Mouse (Mus musculus) kidney, postnatal 14 days (tissue): Measurements from ENCODE around the gene Nlrc5.

ENCODE experiments used
- DNase-seq: peaks from one replicate; pipeline ENCODE4 v3.0.0; 2022; ENCODE audit warnings: mixed read lengths

Gene Nlrc5

DNA sequence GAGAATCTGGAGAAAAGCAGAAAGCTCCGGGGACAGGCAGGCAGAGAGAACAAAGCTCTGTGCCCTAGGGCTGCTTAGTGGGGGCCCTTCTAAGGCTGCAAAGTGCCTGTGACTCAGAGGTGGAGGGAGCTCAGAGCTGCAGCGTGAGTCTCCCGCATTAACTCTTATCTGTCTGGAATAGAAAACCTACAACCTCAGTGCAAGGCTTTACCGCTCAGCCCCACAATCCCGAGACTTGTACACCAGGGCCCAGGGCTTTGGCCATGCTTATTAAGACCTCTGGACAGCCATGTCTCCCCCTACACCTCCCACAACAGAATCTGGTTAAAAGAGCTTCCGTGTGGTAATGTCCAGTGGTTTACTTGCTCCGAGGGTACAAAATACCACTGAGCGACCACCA, 97.8 kb downstream of the Nlrc5 start:
- no peak for DNase-seq

DNA sequence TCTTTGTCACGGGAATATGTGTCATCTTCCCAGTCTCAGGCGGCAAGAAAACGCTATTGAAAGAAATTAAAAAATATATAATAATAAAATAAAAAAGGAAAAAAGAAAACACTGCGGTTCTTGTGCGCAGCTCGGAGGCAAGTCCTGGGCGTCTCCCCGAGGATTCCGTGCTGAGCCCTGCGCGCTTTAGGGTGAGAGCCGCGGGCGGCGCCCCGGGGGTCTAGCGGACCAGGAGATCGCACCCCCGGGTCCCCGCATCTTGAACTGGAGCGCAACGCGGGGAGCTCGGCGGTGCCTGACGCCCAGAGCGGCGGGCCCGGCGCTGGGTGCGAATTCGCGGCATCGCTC, 98.3 kb downstream of the Nlrc5 start:
- no peak for DNase-seq

DNA sequence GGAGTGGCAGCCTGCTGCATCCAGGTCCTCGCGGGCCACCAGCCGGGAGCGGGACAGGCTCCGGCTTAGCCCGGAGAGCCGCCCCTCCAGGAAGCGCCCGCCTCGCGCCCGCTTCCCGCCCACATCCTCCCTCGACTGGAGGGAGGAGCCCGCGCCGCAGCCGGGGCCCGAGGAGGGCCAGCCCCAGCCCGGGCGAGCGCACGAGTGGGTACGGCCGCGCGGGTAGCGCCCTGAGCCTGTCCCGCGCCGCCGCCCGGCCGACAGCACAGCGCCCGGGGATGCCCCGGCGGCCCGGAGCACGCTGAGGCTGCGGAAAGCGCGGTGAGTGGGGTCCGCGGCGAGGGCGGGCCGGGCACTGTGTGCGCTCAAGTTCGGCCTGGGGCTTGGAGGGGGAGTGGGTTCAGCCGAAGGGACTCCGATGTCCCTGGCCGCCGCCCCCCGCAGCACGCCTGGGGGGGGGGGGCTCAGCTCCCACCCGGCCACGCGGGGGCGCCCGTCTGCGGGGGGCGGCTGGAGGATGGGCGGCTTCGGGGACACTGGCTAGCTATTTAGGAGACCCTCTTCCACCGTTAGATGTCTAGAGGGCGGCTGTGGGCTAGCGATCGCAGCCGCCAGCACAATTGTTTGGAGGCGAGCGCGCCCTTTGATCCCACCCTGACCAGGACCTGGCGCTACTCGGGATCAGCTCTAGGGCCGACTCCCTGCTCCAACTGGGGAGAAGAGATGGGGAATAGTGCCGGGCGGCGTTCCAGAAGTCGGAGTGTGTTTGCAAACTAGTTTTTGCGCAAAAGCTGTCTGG, 98.9 kb downstream of the Nlrc5 start, which contains the start of gene Cpne2:
Gene Cpne2 (plus strand): TSS at position 118 of the 799 bp plus-strand sequence.
- peak; percentile 82 for DNase-seq

DNA sequence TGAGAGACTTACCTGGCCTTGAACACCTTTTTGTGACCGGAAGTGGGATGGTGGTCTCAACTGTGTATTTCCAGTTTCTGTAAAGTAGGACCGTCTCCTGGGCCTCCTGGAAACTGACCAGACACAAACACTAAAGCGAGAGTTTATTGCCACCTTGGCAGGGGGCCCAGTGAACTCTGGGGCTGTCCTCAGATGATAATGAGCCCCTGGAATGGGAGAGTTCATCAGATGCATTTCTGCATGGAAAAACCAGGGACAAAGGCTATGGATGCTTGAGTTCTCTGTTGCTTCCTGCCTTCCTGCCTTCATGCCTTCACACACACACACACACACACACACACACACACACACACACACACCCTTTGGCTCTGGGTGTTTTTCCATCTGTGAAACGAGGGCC, 100.5 kb downstream of the Nlrc5 start:
- peak; percentile 81 for DNase-seq

DNA sequence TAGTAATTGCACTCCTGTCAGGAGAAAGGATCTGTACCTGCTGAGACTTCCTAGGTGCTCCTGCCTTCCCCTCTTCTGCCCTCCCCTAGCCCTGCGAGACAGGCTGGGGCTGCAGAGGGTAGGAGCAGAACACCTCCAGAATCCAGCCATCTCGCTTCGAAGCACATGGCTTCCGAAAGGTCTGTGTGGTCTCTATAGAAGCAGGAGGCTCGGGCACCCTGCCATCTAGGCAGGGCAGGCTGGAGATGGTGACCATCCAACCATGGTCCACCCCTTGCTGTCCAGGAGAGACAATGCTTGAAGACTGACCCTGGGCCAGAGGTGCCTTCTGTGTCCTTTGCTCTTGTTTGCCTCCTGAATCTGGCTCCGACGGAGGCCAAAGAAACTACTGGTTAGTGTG, 101.5 kb downstream of the Nlrc5 start:
- peak; percentile 51 for DNase-seq

DNA sequence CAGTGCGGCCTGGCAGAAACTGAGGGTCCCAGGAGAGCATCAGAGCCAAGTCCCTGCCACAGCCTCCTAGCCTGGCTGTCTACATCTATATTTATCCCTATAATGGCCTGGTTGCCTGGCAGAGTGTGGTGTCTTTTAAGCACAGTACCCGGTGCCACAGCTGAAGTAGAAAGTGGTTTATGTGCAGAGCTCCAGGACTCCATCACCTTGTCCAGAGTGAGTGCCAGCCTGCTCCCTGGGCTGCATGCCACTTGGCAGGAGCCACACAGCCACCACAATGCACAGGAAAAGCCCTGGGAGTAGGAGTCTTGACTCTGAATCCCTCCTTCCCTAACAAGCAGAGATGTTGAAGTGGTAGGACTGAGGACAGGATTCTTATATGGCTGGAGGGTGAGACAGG, 103.3 kb downstream of the Nlrc5 start:
- no peak for DNase-seq

DNA sequence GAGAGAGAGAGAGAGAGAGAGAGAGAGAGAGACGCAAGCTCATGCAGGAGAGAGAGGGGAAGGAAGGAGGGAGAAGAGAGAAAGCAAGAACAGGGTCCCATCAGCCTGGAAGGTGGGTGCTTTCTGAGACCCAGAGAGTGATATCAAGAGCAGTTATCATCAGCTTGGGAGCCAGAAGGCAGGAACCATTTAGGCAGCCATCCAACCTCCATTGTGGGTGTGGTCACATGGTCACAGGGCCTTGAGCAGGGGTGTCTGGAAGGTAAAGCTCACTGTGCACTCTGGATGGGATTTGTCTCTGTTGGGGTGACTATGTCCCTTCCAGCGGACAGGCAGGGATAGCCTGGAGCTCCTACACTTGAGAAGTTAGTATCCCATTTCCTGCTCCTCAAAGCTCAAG, 105.9 kb downstream of the Nlrc5 start:
- DNase-seq: no peak

DNA sequence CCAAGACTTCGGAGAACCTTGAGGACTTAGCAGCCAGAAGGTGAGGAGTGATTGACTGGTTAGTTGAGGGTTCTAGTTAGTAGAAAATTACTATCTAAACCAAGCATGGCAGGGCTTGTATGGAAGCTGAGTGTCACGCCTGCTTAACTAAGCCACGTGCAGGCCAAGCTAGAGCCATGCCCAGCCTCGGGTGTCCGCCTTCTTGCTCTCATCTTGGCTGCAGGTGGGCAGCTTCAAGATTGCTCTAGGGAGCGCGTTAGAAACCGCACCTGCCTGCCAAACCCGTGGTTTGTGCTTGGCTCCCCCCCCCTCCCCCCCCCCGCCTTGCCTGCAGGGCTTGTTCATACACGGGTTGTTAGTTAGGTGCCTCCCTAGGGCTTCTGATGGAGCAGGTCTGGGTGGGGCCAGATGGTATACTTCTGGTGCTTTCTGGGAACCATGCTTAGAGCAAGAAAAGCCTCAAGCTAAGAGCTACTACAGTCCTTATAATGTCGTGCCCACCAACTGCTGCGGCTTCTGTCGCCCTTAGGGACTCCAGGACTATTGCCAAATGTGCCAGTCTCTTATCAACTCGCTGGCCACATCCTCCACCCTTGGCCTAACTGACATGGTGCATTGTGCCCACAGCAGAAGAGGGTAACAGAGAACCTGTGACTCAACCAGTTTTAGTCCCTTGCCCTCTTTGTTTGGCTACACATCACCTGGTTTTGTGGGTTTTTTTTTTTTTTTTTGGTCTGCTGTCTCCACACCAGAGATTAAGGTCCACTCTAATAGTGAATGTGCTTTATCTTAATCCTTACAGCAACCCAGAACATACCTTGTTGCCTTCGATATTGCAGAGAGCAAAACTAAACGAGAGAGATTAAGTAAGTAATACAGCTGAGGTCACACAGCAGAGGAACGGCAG, 107.0 kb downstream of the Nlrc5 start:
- no peak for DNase-seq

DNA sequence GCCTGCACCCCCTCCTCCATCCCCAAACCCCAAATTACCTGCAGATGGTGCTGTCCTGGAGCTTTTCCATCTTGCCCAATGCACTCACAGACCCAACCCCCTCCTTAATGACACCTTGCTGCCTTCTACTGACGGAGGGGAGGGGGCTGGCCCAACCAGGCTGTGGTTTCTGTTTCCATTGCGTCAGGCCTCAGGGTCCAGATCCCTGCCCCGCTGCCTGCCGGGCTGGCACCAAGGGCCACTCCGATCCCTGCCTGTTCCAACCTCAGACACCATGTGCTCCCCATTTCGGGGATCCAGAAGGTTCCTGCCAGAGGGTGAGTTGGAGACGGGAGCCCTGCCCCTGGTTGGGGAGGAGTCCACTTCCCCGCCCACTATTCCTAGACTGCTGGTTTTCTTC, 109.8 kb downstream of the Nlrc5 start:
- DNase-seq: no peak

DNA sequence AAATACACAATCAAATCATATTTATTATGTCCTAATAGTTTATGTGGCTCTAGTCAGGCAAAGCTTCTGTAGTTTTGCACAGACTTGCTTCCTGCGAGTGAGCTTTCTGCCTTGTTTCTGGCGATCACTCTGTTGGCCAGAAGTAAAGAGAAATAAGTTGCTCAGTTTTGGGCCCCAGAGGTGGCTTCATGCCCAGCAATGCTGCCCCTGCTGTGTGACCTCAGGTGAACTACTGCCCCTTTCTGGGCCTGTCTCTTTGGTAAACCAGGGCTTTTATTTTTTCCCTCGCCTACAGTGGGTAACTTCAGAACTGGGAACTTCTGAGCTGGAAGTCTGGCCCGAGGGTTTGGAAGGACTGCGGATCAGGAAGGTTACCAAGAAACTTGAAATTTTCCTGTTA, 114.9 kb downstream of the Nlrc5 start:
- DNase-seq: no peak

DNA sequence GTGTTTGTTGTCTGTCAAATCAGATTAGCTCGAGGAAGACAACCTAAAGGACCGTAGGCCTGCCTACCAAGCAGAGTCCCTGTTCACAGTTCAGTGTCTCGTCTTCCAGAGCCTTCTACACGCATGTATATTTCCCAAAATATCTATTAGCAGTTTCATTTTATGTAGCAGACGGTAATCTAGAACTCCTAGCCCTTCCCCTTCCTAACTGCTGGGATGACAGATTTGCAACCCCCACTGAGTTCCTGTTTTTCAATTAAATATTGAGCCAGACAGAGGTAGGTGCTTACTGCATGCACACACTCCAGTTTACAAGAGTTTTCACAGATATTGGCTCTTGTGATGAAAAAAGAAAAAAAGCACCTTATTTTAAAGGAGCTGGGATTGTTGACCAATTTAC, 115.3 kb downstream of the Nlrc5 start:
- DNase-seq: no peak

DNA sequence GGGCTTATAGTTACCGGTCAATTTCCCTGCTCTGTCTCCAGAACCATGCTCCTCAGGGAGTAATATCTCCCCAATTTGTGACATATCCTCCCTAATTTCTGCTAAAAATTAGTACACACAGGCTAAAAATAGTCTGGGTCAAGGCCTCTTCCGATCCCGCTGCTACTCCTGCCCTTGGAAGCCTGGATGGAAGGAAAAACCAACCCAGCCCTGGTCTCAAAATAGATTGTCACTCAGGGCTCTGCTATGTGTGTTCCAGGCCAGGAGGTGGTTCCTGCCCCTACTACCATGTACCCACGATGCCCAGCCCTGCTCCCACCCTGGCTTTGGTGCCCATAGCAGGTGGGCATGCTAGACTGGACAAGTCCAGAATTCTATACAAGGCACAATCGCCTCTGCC, 115.8 kb downstream of the Nlrc5 start:
- peak; percentile 32 for DNase-seq

DNA sequence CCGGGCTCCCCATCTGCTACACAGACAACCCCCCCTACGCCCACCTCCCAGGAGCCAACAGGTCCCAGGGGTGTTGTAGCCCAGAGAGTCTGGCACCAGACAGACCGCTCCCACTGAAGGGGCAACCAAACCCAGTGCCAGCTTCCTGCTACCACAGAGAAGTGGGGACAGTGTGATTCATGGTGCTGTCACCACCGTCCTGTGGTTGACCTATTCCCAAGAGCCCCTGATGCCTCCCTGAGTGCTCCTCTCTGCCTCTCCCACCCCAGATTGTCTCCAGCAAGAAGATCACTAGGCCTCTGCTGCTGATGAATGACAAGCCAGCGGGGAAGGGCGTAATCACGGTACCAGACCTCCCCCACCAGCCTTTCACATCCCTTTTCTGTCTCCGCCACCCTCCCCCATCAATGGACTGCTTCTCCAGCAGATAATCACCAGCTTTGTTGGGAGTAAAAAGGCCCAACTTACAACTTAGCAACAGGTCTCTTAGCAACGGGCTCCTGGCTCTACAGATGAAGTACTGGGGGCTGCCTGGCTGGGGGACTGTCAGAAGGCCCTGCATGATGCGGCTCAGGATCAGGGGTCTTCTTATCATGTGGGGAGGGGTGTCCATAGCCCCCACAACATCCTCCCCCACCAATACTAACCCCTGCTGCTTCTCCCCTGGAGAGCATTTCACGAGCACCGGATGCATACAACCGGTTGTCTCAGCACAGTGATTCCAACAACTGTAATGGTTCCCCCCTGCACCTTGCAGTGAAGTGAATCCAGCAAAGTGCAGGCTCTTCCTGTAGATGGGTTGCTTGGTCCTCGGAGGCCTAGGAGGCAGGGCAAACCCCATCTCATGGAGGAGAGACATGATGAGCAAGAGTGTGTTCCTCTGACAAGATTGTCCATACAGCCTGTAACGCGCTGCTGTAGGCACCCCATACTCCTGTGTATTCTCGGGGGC, 117.6 kb downstream of the Nlrc5 start:
- DNase-seq: no peak

DNA sequence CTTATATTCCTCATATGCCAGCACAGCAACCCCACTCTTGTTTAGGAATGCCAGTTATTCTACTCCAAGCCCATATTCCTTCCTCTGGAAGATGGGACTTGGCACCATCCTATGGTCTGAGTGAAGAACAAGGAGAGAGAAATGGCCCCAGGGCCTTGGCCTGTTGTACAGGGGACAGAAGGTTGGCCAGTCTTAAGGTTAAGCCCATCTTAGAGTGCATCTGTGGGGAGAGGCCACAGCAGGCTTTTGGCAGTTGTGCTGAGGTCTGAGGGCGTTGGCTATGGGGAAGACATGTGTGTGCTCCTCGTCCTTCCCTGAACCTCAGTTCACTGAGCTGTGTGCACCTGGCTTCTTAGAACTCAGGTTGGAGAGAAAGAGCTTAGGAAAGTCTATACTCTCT, 118.5 kb downstream of the Nlrc5 start:
- no peak for DNase-seq

DNA sequence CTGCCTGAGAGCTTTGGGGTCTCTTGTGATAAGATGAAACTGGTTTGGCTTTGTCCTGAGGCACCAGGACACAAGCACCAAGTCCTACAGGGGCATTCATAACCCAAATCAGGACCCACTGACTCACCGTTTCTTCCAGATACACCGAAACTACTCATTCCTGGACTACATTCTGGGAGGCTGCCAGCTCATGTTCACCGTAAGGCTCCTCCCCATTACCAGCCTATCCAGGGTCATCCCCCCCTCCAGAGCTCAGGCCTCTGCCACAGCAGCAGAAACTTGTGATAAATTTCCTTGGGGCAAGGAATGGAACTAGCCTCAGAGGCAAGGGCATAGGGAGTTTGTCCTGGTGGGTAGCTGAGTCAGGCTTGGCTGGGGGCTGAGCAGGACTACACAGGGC, 123.1 kb downstream of the Nlrc5 start:
- no peak for DNase-seq

DNA sequence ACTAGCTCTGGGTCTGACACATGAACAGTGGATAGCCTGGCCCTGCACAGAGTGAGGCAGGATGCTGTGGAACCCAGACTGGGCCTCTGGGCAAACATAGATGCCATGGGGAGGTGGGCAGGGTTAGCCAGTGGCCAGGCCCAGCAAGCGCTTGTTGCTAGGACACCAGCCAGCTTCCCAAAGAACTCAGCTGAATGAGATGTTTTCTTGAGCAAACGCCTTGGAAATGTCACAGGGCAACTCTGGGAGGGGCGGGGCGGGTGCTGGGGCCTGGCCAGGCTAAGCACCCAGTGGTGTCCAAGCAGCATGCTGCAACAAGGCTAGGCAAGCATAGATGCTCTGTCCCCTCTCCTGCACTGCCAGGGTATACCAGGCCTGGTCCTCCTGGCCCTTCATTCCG, 127.1 kb downstream of the Nlrc5 start:
- DNase-seq: no peak

DNA sequence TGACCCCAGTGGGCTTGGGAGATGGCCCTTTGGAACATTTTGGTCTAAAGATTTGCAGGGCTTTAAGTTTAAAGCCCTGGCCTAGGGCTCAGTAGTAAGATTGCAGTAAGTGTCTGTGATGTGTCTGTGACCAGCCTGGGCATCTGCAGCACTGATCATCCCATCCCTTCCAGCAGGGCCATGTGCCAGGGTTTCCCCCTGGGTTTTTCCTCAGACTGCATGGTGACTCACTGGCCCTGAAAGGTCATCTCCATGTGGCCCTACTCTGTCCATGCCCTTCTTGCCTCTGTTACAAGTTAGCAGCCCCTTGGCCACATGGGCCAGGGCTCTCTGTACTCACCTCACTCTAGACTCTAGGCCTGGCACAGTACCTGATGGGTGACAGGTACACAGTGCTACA, 130.3 kb downstream of the Nlrc5 start:
- no peak for DNase-seq

DNA sequence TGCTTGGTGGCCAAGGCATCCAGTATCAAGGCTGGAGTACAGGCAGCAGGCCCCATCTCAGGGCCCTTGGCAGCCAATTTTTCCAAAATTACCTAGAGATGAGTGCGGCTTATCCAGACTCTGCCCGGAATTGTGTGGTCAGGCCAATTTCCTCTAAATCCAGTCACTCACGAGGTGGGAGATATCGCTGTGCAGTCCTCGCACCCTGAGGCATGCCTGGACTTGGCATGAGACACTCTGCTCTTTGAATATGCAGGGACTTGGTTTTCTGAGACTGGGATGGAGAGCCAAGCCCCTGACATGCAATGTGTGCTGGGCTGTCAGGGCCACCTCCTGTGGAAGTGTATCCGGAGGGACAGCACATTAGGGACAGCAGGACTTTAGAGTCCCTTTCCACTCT, 131.9 kb downstream of the Nlrc5 start:
- no peak for DNase-seq

DNA sequence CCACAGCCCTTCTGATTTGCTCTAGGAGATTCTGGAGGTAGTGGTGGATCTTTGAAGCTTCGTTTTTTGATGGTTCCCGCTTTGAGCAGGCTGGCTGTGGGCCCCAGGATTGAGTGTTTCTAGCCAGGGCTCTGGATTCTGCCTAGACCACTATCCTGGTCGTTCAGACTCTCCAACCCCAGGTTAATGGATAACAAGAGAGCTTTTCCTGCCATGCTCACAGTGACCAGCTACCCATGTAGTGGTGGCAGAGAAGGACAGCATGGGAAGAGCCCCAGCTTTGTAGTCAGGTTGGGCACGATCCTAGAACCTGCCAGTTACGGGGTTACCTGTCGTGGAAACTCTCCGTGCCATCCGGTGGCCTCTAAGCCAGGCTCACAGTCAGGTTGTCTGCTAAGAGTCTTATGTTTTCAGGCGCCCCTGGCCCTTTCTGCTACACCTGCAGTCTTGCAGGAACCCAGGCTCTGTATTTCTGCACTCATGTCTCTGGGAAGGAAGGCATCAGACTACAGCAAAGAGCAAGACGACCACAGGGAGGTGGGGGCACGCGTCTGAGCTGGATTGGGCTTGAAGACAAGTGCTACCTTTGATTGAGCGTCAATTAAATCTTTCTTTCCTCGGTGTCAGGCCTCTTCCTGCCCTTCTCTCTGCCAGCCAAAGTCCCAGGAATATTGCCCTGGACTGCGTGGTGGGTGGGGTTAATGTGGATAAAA, 132.4 kb downstream of the Nlrc5 start:
- DNase-seq: peak; percentile 39

DNA sequence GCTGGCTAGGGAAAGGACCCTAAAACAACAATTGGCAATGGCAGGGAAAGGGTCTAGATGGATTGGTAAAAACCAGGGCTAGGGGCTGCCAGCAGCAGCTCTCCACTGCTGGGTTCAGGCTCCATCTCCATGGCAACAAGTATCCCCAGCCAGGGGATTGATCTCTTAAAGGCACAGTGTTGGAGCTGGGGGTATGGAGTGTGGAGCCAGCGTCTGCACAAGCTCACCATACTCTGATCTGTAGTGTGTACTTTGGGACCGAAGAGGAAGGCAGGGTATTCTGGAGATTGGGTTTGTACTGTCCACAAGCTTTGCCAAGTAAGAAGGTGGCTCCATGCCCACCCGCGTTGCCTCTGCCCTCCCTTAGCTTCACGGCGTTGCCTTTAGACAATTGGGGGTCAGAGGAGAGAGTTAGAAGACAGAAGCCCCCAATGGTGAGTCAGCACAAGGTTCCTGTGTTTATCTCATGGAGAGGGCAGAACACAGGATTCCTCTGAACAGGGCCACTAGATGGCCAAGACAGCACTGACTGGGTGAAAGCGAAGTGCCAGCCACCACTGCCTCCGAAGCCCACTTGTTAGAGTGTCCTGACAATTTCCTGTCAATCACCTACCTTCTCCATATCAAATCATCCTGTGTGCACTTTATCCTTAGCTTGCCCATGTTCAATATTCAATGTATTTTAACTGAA, 133.1 kb downstream of the Nlrc5 start:
- no peak for DNase-seq

DNA sequence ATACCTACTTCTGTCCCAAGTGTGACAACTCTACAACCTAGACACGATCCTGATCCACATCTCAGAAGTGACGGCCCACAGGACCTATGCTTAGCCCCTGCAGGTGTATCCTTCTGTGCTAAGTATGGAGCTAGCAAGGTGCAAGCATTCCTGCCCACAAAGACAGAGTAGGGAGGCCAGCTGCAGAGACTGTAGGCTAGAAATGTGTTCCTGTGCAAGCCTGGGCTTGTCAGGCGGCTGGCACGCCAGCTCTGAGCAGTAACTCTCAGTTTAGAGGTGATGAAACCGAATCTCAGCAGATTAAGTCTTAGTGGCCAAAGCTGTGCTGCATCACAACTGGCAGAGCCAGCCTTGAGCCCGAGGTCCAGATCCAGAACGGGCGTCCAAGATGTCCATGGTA, 133.9 kb downstream of the Nlrc5 start:
- DNase-seq: no peak

DNA sequence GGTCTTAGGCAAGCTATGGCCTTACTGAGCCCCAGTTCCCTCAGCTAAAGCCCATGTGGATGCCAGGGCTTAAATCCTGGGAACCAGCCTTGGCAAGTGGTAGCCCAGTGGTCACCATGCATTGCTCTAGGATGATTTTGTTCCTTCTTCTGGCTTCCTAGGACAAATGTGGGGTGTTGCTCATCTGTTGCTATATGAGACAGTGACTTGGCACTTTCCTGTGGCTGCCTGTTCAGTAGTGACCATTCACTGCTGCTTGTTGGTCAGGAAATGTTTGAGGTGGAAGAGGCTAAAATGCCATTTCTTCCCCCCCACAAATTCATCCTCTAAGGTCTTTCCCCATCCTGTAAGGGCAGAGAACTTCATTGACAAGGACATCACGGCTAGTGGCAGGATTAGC, 135.3 kb downstream of the Nlrc5 start:
- DNase-seq: no peak
